Mouse (Mus musculus) brain, embryonic 14.5 days (tissue): ENCODE data around the gene Lztr1.

ENCODE experiments used
- CTCF ChIP-seq: fragments of 200-500 bp; IDR thresholded peaks from 2 replicates; pipeline ENCODE4 v1.5.1; 2012; ENCODE audit warnings: inconsistent platforms, mild to moderate bottlenecking, moderate library complexity, borderline replicate concordance; ENCODE audit not compliant: insufficient read depth, insufficient read length; ENCODE audit errors: extremely low read depth
- POLR2A ChIP-seq: fragments of 200-500 bp; IDR thresholded peaks from 2 replicates; pipeline ENCODE4 v1.6.1; 2012; ENCODE audit warnings: mild to moderate bottlenecking, inconsistent platforms, borderline replicate concordance; ENCODE audit not compliant: poor library complexity, insufficient read depth, insufficient read length, severe bottlenecking; ENCODE audit errors: extremely low read depth

DNA sequence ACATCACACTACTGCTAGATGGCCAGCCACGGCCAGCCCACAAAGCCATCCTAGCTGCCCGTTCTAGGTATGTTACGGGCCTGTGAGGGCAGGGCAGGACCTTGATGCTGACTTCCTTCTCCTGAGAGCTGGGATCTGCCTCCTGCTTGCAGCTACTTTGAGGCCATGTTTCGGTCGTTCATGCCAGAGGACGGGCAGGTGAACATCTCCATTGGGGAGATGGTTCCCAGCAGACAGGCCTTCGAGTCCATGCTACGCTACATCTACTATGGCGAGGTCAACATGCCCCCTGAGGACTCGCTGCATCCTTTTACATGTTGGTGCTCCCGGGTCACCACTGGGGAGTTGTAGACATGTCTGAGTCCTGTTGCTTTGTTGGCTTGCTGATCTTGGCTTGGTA lies 15.7 kb downstream of the Lztr1 start:
- no peak for TF ChIP-seq POLR2A
- no peak for TF ChIP-seq CTCF
